Mouse (Mus musculus) cerebellum, adult 11 months (tissue): ENCODE data around the gene Plvap.

Source experiments
- DNase-seq: peaks from one replicate; pipeline ENCODE4 v3.0.0; 2022

The Plvap gene

GRCm38 (mm10) chr8:71485142-71486135, 26.1 kb downstream of the Plvap start, which contains the start of gene Ano8:
Gene Ano8 (minus strand): TSS chr8:71485963.
- DNase-seq = peak; percentile 83

DNA sequence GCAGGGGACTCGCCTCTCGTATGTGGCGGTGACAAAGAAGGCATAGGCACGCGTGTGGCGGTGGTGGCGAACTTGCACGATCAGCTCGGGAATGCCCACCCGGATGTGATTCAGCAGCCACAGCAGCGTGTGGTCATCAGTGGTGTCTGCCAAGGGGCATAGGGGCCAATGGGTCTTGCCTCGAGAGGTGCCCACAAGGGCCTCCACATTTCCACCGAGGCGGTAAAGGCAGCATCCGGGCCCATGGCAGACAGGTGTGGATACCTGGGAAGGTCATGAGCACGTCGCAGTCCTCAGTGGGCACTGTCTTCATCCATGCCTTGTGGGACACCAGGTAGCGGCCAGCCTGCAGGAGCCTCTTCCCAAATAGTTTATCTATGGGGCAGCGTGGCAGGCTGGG, 26.8 kb downstream of the Plvap start:
- no peak for DNase-seq

- DNase-seq = no peak
Measured at GRCm38 (mm10) chr8:71483932-71484331, 27.6 kb downstream of the Plvap start.

- DNase-seq = no peak
Measured at GRCm38 (mm10) chr8:71478943-71479342, 32.6 kb downstream of the Plvap start.

DNA sequence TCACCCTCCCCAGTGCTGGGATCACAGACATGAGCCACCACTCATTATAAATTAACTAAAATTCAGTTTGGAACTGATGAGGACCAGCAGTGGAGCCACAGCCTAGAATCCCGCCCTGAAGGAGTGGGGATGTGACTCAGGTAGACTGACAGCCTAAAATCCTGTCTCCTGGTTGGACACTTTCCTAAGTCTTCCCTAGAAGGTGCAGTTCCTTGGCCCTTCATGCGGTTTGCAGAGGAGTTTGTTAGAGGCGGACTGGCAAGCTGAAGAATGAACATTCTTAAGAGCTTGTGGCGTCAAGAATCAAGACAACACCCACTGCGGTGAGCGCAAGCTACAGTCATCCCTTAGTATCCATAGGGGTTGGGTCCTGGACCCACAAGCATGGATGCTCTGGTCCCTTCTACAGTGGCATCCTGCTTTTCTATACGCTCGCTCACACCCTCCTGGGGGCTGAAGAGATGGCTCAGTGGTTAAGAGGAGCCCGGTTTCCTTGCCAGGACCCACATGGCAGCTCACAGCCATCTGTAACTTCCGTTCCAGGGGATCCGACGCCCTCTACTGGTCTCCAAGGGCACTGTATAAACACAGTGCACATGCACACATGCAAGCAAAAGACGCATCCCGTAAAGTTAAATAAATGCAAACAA, 34.2 kb downstream of the Plvap start:
- DNase-seq = no peak

DNA sequence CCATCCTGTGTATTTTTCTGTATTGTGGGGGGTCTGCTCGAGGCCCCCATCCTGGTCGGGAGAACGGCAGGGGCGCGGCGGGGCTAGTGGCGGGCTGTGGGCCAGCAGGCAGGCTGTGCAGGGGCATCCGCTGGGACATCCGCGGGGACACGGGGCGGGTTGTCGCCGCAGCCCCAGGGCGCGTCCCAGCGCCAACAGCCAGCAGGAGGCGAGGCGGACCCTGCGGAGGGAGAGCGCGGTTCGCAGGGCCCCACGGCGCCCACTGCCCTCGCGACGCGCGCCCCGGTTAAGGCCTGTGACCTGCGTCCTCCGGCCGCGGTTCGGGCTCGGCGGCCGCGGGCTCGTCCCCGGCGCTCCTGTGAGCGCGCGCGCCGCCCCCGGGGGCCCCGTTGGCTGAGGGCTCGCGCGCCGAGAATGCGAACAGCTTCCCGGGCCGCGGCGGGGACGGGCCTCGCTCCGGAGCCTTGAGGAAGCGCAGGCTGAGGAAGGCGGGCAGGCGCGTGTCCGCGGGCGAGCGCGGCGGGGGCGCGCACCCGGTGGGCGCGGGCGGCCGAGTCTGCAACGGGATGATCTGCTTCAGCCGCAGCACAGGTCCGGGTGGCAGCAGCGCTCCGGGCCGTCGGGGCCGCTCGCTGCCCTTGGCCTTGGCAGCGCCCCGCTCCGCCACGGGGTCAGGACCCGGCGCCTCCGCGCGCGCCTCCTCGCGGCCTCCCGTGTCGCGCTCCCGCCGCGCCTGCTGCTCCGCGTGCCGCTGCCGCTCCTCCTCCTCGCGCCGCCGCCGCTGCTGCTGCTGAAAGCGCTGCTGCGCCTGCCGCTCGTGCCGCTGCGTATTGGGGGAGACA, 35.2 kb downstream of the Plvap start:
- peak; percentile 85 for DNase-seq

- DNase-seq = no peak
Measured at GRCm38 (mm10) chr8:71475702-71476075, 35.9 kb downstream of the Plvap start.

DNA sequence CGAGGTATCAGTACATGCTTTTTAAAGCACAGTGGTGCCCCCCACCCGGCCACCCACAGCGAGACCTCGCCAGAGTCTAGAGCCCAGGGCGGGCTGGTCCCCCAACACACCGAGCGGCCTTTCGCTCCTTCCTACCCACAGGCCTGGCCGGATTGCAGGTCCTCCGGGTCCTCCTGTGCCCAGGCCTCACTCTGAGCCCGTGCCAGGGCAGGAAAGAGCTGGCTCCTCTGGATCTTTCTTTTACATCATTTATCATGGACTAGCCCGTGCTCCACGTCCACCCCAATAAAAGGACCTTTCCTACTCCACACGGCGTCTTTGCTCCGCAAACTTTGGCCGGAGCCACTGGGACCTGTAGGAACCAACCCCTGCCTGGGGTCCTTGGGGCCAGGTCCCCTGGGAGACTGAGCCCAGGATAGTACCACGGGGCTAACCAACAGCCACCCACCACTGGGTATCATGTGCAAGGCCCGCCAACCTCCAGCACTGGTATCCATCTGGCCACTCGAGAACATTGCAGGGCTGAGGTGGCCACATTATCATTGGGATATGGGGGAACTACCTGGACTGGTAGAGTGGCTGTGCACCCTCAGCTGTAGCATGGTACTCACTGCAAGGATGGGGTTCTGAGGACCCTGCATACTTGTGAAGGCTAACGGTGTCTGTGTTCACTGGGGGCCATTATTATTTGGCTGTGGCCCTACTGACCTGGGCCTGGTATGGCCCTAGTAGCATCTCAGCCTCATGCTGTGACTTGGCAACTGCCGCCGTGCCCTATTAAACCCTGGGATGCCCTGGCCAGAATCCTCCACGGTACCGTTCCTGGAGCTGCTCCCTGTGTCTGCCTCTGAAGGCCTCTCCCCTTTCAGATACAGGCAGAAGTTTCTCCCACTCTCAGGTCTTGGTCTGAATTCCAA, 36.5 kb downstream of the Plvap start:
- DNase-seq = peak; percentile 66

GRCm38 (mm10) chr8:71474344-71474743, 37.2 kb downstream of the Plvap start:
- no peak for DNase-seq

DNA sequence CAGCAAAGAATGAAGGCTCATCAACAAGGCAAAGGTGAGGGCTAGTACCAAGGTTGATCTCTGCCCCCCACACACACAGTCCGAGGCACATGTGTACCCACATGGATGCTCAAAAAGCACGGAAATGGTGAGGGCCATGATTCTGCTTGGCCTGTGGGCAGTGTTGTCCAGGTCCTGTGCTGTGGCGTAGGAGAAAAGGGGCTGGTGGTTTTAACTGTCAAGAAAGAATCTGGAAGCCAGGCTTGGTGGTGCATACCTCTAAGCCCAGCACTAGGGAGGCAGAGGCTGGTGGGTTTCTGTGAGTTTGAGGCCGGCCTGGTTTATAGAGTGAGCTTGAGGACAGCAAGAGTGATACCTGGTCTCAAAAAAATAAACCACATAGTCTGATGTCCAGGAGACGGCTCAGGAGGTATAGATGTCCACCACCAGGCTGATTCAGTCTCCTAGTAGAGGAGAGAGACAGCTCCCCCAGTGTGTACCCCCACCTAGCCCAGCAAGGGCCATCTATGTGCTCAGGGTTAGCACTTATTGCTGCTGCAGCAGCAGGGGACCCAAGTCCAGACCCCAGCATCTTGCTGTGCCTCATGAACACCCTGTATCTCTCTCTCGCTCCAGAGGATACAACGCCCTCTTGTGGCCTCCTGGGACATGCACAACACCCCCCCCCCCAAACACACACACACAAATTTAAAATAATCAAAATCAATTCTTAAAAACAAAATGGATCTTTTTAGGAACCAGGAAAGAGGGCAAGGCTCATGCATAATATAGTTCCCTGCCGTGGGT, 38.8 kb downstream of the Plvap start:
- peak; percentile 6 for DNase-seq

DNA sequence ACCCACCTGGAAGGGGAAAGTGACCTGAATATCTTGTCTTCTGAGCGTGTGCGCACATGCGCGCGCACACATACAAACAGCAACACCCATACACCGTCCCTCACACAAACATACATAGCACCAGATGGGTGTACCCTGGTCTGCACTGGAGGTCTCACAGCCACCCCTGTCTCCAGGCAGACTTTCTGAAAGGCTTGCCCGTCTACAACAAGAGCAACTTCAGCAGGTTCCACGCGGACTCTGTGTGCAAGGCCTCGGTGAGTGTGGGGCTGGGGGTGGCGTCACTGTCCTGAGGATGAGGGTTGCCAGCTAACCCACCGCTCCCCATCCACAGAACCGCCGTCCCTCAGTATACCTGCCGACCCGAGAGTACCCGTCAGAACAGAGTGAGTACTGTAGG, 39.7 kb downstream of the Plvap start:
- no peak for DNase-seq

GRCm38 (mm10) chr8:71470913-71471255, 40.7 kb downstream of the Plvap start:
- DNase-seq = peak; percentile 28

GRCm38 (mm10) chr8:71470146-71470912, 41.2 kb downstream of the Plvap start:
- DNase-seq = peak; percentile 37

DNA sequence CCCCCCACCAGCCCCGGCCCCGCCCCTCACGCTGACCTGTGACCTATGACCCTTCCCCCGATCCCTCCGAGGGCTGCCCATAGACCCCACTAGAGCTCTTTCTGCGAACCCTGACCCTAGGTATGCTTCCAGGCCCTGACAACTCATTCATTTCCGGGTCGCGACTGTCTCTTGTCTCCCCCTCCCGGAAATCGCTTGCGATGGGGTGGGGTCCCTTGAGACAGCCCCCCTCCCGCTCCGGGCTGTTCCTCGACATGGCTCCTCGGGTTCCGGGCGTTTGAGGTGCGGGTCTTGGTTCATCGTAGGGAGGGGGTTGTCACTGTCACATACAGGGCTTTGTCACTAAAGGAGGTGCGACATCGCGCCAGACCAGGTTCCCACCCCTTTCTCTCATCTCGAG, 42.1 kb downstream of the Plvap start:
- peak; percentile 61 for DNase-seq

GRCm38 (mm10) chr8:71468916-71469315, 42.6 kb downstream of the Plvap start, which contains the start of gene Dda1:
Gene Dda1 (plus strand): TSS chr8:71469199.
- DNase-seq = peak; percentile 97

DNA sequence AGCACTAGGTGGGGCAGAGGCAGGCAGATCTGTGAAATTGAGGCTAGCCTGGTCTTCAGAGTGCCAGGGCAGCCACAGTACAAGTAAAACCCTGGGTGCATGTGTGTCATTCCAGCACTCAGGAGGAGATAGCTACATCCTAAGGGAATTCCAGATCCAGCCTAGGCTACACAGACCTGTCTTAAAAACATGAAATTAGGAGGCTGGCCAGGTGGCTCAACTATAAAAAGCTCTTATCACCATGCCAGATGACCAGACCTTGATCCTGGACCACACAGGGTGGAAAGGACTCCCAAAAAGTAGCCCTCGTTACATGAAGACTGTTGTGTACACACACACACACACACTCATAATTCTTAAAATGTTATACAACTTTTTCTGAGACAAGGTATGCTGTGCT, 43.6 kb downstream of the Plvap start:
- DNase-seq = peak; percentile 15

- peak; percentile 14 for DNase-seq
Measured at GRCm38 (mm10) chr8:71467201-71467600, 44.4 kb downstream of the Plvap start.

- DNase-seq = peak; percentile 46
Measured at GRCm38 (mm10) chr8:71466198-71466597, 45.4 kb downstream of the Plvap start.

DNA sequence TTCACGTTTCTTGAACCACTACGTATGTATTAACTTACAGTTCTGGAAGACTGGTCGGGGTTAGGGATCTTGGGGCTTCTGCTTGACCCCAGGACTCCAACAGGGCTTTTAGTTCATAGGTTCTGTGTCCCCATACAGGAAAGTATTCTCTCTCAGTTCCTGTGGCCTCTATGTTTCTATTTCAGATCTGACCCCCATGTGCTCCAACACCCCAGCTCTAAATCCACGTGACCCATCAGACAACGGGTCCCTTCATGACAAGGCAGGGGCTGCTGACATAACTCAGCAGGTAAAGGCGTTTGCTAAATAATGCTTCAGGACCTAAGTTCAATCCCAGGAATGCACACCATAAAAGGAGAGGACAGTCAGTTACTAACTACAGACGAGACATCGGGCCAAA, 45.8 kb downstream of the Plvap start:
- DNase-seq = peak; percentile 24
